Mouse (Mus musculus) intestine, embryonic 15.5 days (tissue): ENCODE results near the gene Il4. TPM values are rescaled to one million over a fixed set of nuclear protein-coding genes. Genes with fewer than 3 reads are reported as not detected.

Source experiments
- ATAC-seq: fragments of 200-750 bp; cut with Nextera tagmentation; 2 replicates; pipeline ENCODE4 v1.8.0; 2017; ENCODE audit warnings: moderate TSS enrichment, moderate library complexity
- H3K27ac ChIP-seq: fragments of 300-500 bp; sonication (generic); 2 replicates; pipeline ENCODE4 v1.5.1; 2015; ENCODE audit warnings: mild to moderate bottlenecking, inconsistent platforms
- H3K27me3 ChIP-seq: fragments of 300-500 bp; sonication (generic); replicated peaks from 2 replicates; pipeline ENCODE4 v1.6.1; 2015; ENCODE audit warnings: inconsistent platforms
- H3K36me3 ChIP-seq: fragments of 300-500 bp; sonication (generic); 2 replicates; pipeline ENCODE4 v1.6.1; 2015; ENCODE audit warnings: inconsistent platforms
- H3K4me1 ChIP-seq: fragments of 300-500 bp; sonication (generic); replicated peaks from 2 replicates; pipeline ENCODE4 v1.6.1; 2015; ENCODE audit warnings: inconsistent platforms
- H3K4me2 ChIP-seq: fragments of 300-500 bp; sonication (generic); replicated peaks from 2 replicates; pipeline ENCODE4 v1.6.1; 2015; ENCODE audit warnings: mild to moderate bottlenecking, inconsistent platforms
- H3K4me3 ChIP-seq: fragments of 300-500 bp; sonication (generic); replicated peaks from 2 replicates; pipeline ENCODE4 v1.5.1; 2015; ENCODE audit warnings: inconsistent platforms
- H3K9ac ChIP-seq: fragments of 300-500 bp; sonication (generic); 2 replicates; pipeline ENCODE4 v1.6.1; 2015; ENCODE audit warnings: inconsistent platforms
- H3K9me3 ChIP-seq: fragments of 300-500 bp; sonication (generic); 2 replicates; pipeline ENCODE4 v1.6.1; 2016; ENCODE audit warnings: inconsistent platforms
- WGBS: fragments of 180-500 bp; shearing (Covaris S2); methylation state at CpG from one replicate; pipeline ENCODE4 v1.1.7; 2015; 5-methylcytosine and 5-hydroxymethylcytosine counted together
- polyA plus RNA-seq: library from polyadenylated mRNA; unstranded; fragments of >200 nt; fragmentation: Nextera tagmentation; extraction: Ambion mirVana; gene quantifications from 2 replicates; pipeline ENCODE4 v1.2.1, GENCODE M21; 2015

Il4 gene
- polyA plus RNA-seq = 0.56 and 0.59 TPM in 2 replicates

GRCm38 (mm10) chr11:53618619-53619198 lies at the start of gene Il4:
Gene Il4, minus strand, starts transcription at chr11:53618669.
- no peak within 1 kb of the TSS for H3K9ac ChIP-seq
- H3K4me3 ChIP-seq = no peak within 1 kb of the TSS
- ATAC-seq = no peak
- 74% methylated on average over 7 of the region's 7 CpGs for WGBS
- no peaks in the 10 kb centered on the region for H3K4me1 ChIP-seq
- H3K4me2 ChIP-seq = no peak within 1 kb of the TSS
- H3K27ac ChIP-seq = no peak within 1 kb of the TSS
- no peaks in the 10 kb centered on the region for H3K27me3 ChIP-seq
- H3K36me3 ChIP-seq = no peaks in the 10 kb centered on the region
- H3K9me3 ChIP-seq = no peaks in the 10 kb centered on the region

- Histone ChIP-seq H3K4me2 (no peak overlapping the region), H3K4me3 (no peak overlapping the region), H3K36me3 (peaks cover 6% of the 10 kb centered on the region), H3K4me1 (0 out of 2 replicates have a peak, but pooled peaks cover 2% of the 10 kb centered on the region), H3K27ac (no peak overlapping the region), H3K9ac (no peak overlapping the region), H3K27me3 (no peaks in the 10 kb centered on the region), H3K9me3 (no peaks in the 10 kb centered on the region)
- 78% methylated on average over 5 of the region's 5 CpGs for WGBS
- ATAC-seq = no peak
These were observed 45.6 kb upstream of the Il4 start for GRCm38 (mm10) chr11:53664091-53664490.

GRCm38 (mm10) chr11:53662794-53663674 lies 44.6 kb upstream of the Il4 start:
- 68% methylated on average over 14 of the region's 14 CpGs for WGBS
- Histone ChIP-seq H3K4me1 (0 out of 2 replicates have a peak, but pooled peaks cover 2% of the 10 kb centered on the region), H3K27me3 (no peaks in the 10 kb centered on the region), H3K9me3 (no peaks in the 10 kb centered on the region), H3K4me3 (no peak overlapping the region), H3K27ac (no peak overlapping the region), H3K9ac (no peak overlapping the region), H3K36me3 (peaks cover 6% of the 10 kb centered on the region), H3K4me2 (no peak overlapping the region)
- ATAC-seq = no peak

- WGBS = 87% methylated on average over 6 of the region's 6 CpGs
These were observed 39.4 kb upstream of the Il4 start for GRCm38 (mm10) chr11:53657828-53658227.

GRCm38 (mm10) chr11:53657381-53657780 lies 38.9 kb upstream of the Il4 start:
- no peak overlapping the region for H3K4me2 ChIP-seq
- no peak overlapping the region for H3K9ac ChIP-seq
- no peak overlapping the region for H3K27ac ChIP-seq
- 86% methylated on average over 8 of the region's 8 CpGs for WGBS
- H3K9me3 ChIP-seq = no peaks in the 10 kb centered on the region
- no peaks in the 10 kb centered on the region for H3K27me3 ChIP-seq
- H3K4me1 ChIP-seq = no peaks in the 10 kb centered on the region
- peaks cover 6% of the 10 kb centered on the region; the same call in 1 of the 2 replicates for H3K36me3 ChIP-seq
- no peak for ATAC-seq
- no peak overlapping the region for H3K4me3 ChIP-seq

More at GRCm38 (mm10) chr11:53657828-53658227, 39.4 kb upstream of the Il4 start:
- Histone ChIP-seq H3K9ac (no peak overlapping the region), H3K27me3 (no peaks in the 10 kb centered on the region), H3K27ac (no peak overlapping the region), H3K4me1 (no peaks in the 10 kb centered on the region), H3K4me2 (no peak overlapping the region), H3K36me3 (peaks cover 6% of the 10 kb centered on the region; the same call in 1 of the 2 replicates), H3K9me3 (no peaks in the 10 kb centered on the region), H3K4me3 (no peak overlapping the region)
- no peak for ATAC-seq

- no peak overlapping the region for H3K4me2 ChIP-seq
- no peaks in the 10 kb centered on the region for H3K27me3 ChIP-seq
- H3K36me3 ChIP-seq = peaks cover 9% of the 10 kb centered on the region; the same call in 1 of the 2 replicates
- no peaks in the 10 kb centered on the region for H3K4me1 ChIP-seq
- no peak overlapping the region for H3K9ac ChIP-seq
- no peak overlapping the region for H3K4me3 ChIP-seq
- no peak for ATAC-seq
- WGBS = 77% methylated on average over 9 of the region's 9 CpGs
- H3K27ac ChIP-seq = no peak overlapping the region
- H3K9me3 ChIP-seq = no peaks in the 10 kb centered on the region
These were observed 38.2 kb upstream of the Il4 start for GRCm38 (mm10) chr11:53656558-53657202.

- 78% methylated on average over 5 of the region's 5 CpGs for WGBS
- H3K9ac ChIP-seq = no peak overlapping the region
- H3K27me3 ChIP-seq = no peaks in the 10 kb centered on the region
- no peak overlapping the region for H3K4me2 ChIP-seq
- no peak overlapping the region for H3K27ac ChIP-seq
- no peaks in the 10 kb centered on the region for H3K4me1 ChIP-seq
- H3K36me3 ChIP-seq = peaks cover 10% of the 10 kb centered on the region; the same call in 1 of the 2 replicates
- H3K4me3 ChIP-seq = no peak overlapping the region
- H3K9me3 ChIP-seq = no peaks in the 10 kb centered on the region
- ATAC-seq = no peak
These were observed 36.6 kb upstream of the Il4 start for GRCm38 (mm10) chr11:53655043-53655442.

GRCm38 (mm10) chr11:53652427-53652826 lies 34.0 kb upstream of the Il4 start:
- H3K9me3 ChIP-seq = no peaks in the 10 kb centered on the region
- H3K9ac ChIP-seq = no peak overlapping the region
- 88% methylated on average over 2 of the region's 2 CpGs for WGBS
- H3K4me1 ChIP-seq = no peaks in the 10 kb centered on the region
- H3K4me2 ChIP-seq = no peak overlapping the region
- H3K27ac ChIP-seq = no peak overlapping the region
- peaks cover 10% of the 10 kb centered on the region; the same call in 1 of the 2 replicates for H3K36me3 ChIP-seq
- no peak for ATAC-seq
- no peak overlapping the region for H3K4me3 ChIP-seq
- no peaks in the 10 kb centered on the region for H3K27me3 ChIP-seq

- 82% methylated on average over 4 of the region's 4 CpGs for WGBS
- no peak overlapping the region for H3K27ac ChIP-seq
- ATAC-seq = no peak
- H3K9ac ChIP-seq = no peak overlapping the region
- H3K27me3 ChIP-seq = no peaks in the 10 kb centered on the region
- H3K4me3 ChIP-seq = no peak overlapping the region
- H3K4me2 ChIP-seq = no peak overlapping the region
- no peaks in the 10 kb centered on the region for H3K4me1 ChIP-seq
- no peaks in the 10 kb centered on the region for H3K9me3 ChIP-seq
- H3K36me3 ChIP-seq = peaks cover 10% of the 10 kb centered on the region; the same call in 1 of the 2 replicates
These were observed 33.0 kb upstream of the Il4 start for GRCm38 (mm10) chr11:53651441-53651840.

- Histone ChIP-seq H3K36me3 (no peaks in the 10 kb centered on the region), H3K4me3 (no peak overlapping the region), H3K27me3 (no peaks in the 10 kb centered on the region), H3K9ac (no peak overlapping the region), H3K4me2 (no peak overlapping the region), H3K27ac (no peak overlapping the region), H3K9me3 (no peaks in the 10 kb centered on the region), H3K4me1 (no peaks in the 10 kb centered on the region)
- WGBS = 83% methylated on average over 5 of the region's 5 CpGs
- ATAC-seq = no peak
These were observed 25.5 kb upstream of the Il4 start for GRCm38 (mm10) chr11:53644017-53644416.

- Histone ChIP-seq H3K27me3 (no peaks in the 10 kb centered on the region), H3K9ac (no peak overlapping the region), H3K9me3 (no peaks in the 10 kb centered on the region), H3K4me2 (no peak overlapping the region), H3K36me3 (no peaks in the 10 kb centered on the region), H3K4me3 (no peak overlapping the region), H3K27ac (no peak overlapping the region), H3K4me1 (no peaks in the 10 kb centered on the region)
- no peak for ATAC-seq
- 71% methylated on average over 12 of the region's 12 CpGs for WGBS
These were observed 24.3 kb upstream of the Il4 start for GRCm38 (mm10) chr11:53642744-53643279.

- ATAC-seq = no peak
- Histone ChIP-seq H3K4me1 (peaks cover 7% of the 10 kb centered on the region), H3K27me3 (peaks cover 20% of the 10 kb centered on the region), H3K27ac (no peak overlapping the region), H3K9ac (no peak overlapping the region), H3K4me2 (no peak overlapping the region), H3K36me3 (no peaks in the 10 kb centered on the region), H3K4me3 (no peak overlapping the region), H3K9me3 (no peaks in the 10 kb centered on the region)
- 77% methylated on average over 10 of the region's 10 CpGs for WGBS
These were observed 19.4 kb upstream of the Il4 start for GRCm38 (mm10) chr11:53637803-53638260.
